ENCODE assay signal across 18 mouse cellular contexts in genomic region chr5:66100322-66100721, GRCm38 (mm10).
DNase-seq lines count a peak whose midpoint lies in the region; ATAC-seq and TF ChIP-seq lines count a peak whose summit lies in the region.
"Had no signal": no experiment of that assay in that cellular context is flagged by ENCODE, and none has a peak within 500 bp of the region (broad histone marks: within the 10 kb centered on the region; RNA-seq: fewer than 3 reads in every experiment).

No protein-coding gene starts in this region.

- no peak for TF ChIP-seq CTCF in brain, embryonic 14.5 days (IDR thresholded peaks at IDR 0.05; ENCODE audit: borderline replicate concordance, extremely low read depth, insufficient read depth, insufficient read length)

- no peak overlapping the region for H3K9ac ChIP-seq in kidney, embryonic 15.5 days
- H3K9ac ChIP-seq: embryonic facial prominence, embryonic 12.5 days; forebrain, embryonic 13.5 days; forebrain, embryonic 15.5 days had no signal

- no peak overlapping the region for H3K4me3 ChIP-seq in kidney, embryonic 15.5 days (replicated peaks)
- H3K4me3 ChIP-seq: embryonic facial prominence, embryonic 10.5 days; embryonic facial prominence, embryonic 12.5 days; forebrain, embryonic 13.5 days; forebrain, embryonic 15.5 days had no signal

- WGBS in kidney, embryonic 15.5 days, result 70% methylated on average over 8 of the region's 8 CpGs

- no peak overlapping the region for H3K27ac ChIP-seq in kidney, embryonic 15.5 days
- H3K27ac ChIP-seq: embryonic facial prominence, embryonic 10.5 days; embryonic facial prominence, embryonic 12.5 days; forebrain, embryonic 13.5 days; forebrain, embryonic 15.5 days had no signal

- DNase-seq in kidney, adult 9 months, result peak; percentile 50
- DNase-seq in kidney, postnatal 36 days, result no peak
- peak; percentile 47 for DNase-seq in kidney, postnatal 14 days
- peak; percentile 32 for DNase-seq in brain, embryonic 14.5 days (ENCODE audit: low read depth)
- DNase-seq in retina, embryonic 14.5 days (ENCODE audit: low spot score), result no peak
- DNase-seq: adrenal gland, adult 2 months; adrenal gland, postnatal 10 days; adrenal gland, postnatal 25 days; cerebellum, adult 11-12 months; cerebellum, adult 2 months; cerebellum, adult 9-10 months; cerebellum, postnatal 10 days; cerebellum, postnatal 25 days had no signal

- no peaks in the 10 kb centered on the region for H3K9me3 ChIP-seq in kidney, embryonic 15.5 days (replicated peaks)
- H3K9me3 ChIP-seq: embryonic facial prominence, embryonic 10.5 days; embryonic facial prominence, embryonic 12.5 days; forebrain, embryonic 13.5 days; forebrain, embryonic 15.5 days had no signal

- H3K36me3 ChIP-seq in kidney, embryonic 15.5 days, result no peaks in the 10 kb centered on the region
- H3K36me3 ChIP-seq: embryonic facial prominence, embryonic 10.5 days; embryonic facial prominence, embryonic 12.5 days; forebrain, embryonic 15.5 days had no signal

- no peak overlapping the region for H3K4me2 ChIP-seq in kidney, embryonic 15.5 days
- H3K4me2 ChIP-seq: embryonic facial prominence, embryonic 12.5 days; forebrain, embryonic 13.5 days; forebrain, embryonic 15.5 days had no signal

- no peak for TF ChIP-seq POLR2A in brain, embryonic 14.5 days (IDR thresholded peaks at IDR 0.05; ENCODE audit: borderline replicate concordance, extremely low read depth, insufficient read depth, insufficient read length, poor library complexity, severe bottlenecking)

- ATAC-seq in kidney, embryonic 15.5 days (replicated peaks; ENCODE audit: low FRiP score), result no peak
- ATAC-seq: forebrain, embryonic 13.5 days; forebrain, embryonic 15.5 days had no signal

- no peaks in the 10 kb centered on the region for H3K27me3 ChIP-seq in kidney, embryonic 15.5 days
- H3K27me3 ChIP-seq: embryonic facial prominence, embryonic 12.5 days; forebrain, embryonic 13.5 days; forebrain, embryonic 15.5 days had no signal

- H3K4me1 ChIP-seq in kidney, embryonic 15.5 days, result peaks cover 26% of the 10 kb centered on the region
- H3K4me1 ChIP-seq: embryonic facial prominence, embryonic 10.5 days; embryonic facial prominence, embryonic 12.5 days; forebrain, embryonic 13.5 days; forebrain, embryonic 15.5 days had no signal

Comparison
In these comparisons a context has a peak if more than half of its experiments do, and no peak if none do; other contexts are left out.
1. DNase-seq: peak in kidney, adult 9 months (single experiment), kidney, postnatal 14 days (single experiment) and brain, embryonic 14.5 days (single experiment); none in kidney, postnatal 36 days (0 of 2) and retina, embryonic 14.5 days (single experiment).